Mouse (Mus musculus) midbrain, embryonic 14.5 days (tissue): ENCODE measurements around the gene Lrp6. TPM values are rescaled to one million over a fixed set of nuclear protein-coding genes. Genes with fewer than 3 reads are reported as not detected.

Source experiments
- ATAC-seq: fragments of 200-750 bp; cut with Nextera tagmentation; 2 replicates; pipeline ENCODE4 v1.8.0; 2017; ENCODE audit warnings: moderate number of reproducible peaks, moderate library complexity; ENCODE audit not compliant: low FRiP score, low TSS enrichment
- DNase-seq: peaks from one replicate; pipeline ENCODE4 v3.0.0-alpha.2; 2015
- H3K27ac ChIP-seq: fragments of 300-500 bp; sonication (generic); replicated peaks from 2 replicates; pipeline ENCODE4 v1.5.1; 2014; ENCODE audit warnings: mild to moderate bottlenecking, low read depth, low read length, moderate library complexity
- H3K27me3 ChIP-seq: fragments of 300-500 bp; sonication (generic); 2 replicates; pipeline ENCODE4 v1.6.1; 2014; ENCODE audit warnings: low read length, control low read depth, mixed read lengths; ENCODE audit not compliant: control insufficient read depth, insufficient read depth
- H3K36me3 ChIP-seq: fragments of 300-500 bp; sonication (generic); 2 replicates; pipeline ENCODE4 v1.6.1; 2014; ENCODE audit warnings: low read length, control low read depth; ENCODE audit not compliant: control insufficient read depth, insufficient read depth
- H3K4me1 ChIP-seq: fragments of 300-500 bp; sonication (generic); 2 replicates; pipeline ENCODE4 v1.6.1; 2014; ENCODE audit warnings: mild to moderate bottlenecking, antibody characterized with exemption, low read length, control low read depth; ENCODE audit not compliant: control insufficient read depth, insufficient read depth
- H3K4me2 ChIP-seq: fragments of 300-500 bp; sonication (generic); 2 replicates; pipeline ENCODE4 v1.6.1; 2014; ENCODE audit warnings: mild to moderate bottlenecking, low read length, moderate library complexity
- H3K4me3 ChIP-seq: fragments of 300-500 bp; sonication (generic); replicated peaks from 2 replicates; pipeline ENCODE4 v1.5.1; 2014; ENCODE audit warnings: low read depth, low read length
- H3K9ac ChIP-seq: fragments of 300-500 bp; sonication (generic); replicated peaks from 2 replicates; pipeline ENCODE4 v1.6.1; 2014; ENCODE audit warnings: mild to moderate bottlenecking, low read length, moderate library complexity
- H3K9me3 ChIP-seq: fragments of 300-500 bp; sonication (generic); 2 replicates; pipeline ENCODE4 v1.6.1; 2016; ENCODE audit warnings: low read length, control low read depth, mixed read lengths; ENCODE audit not compliant: control insufficient read depth
- WGBS: fragments of 180-500 bp; shearing (Covaris S2); extraction: QIAGEN DNeasy Blood & Tissue Kit; methylation state at CpG from one replicate; pipeline ENCODE4 v1.1.7; 2014; 5-methylcytosine and 5-hydroxymethylcytosine counted together
- polyA plus RNA-seq: library from polyadenylated mRNA; unstranded; fragments of >200 nt; fragmentation: Nextera tagmentation; extraction: Ambion mirVana; gene quantifications from 2 replicates; pipeline ENCODE4 v1.2.1, GENCODE M21; 2014

Gene Lrp6
- polyA plus RNA-seq, 1 experiment from 2014 or later: 26.8 TPM

- Histone ChIP-seq H3K4me1 (no peaks in the 10 kb centered on the region), H3K9me3 (no peaks in the 10 kb centered on the region), H3K4me3 (no peak overlapping the region), H3K4me2 (no peak overlapping the region), H3K27ac (no peak overlapping the region), H3K9ac (no peak overlapping the region), H3K27me3 (no peaks in the 10 kb centered on the region), H3K36me3 (no peaks in the 10 kb centered on the region)
- DNase-seq (no peak), ATAC-seq (no peak)
- WGBS: 97% methylated on average over 2 of the region's 2 CpGs
These were observed 17.9 kb upstream of the Lrp6 start for GRCm38 (mm10) chr6:134584616-134585015.

DNA sequence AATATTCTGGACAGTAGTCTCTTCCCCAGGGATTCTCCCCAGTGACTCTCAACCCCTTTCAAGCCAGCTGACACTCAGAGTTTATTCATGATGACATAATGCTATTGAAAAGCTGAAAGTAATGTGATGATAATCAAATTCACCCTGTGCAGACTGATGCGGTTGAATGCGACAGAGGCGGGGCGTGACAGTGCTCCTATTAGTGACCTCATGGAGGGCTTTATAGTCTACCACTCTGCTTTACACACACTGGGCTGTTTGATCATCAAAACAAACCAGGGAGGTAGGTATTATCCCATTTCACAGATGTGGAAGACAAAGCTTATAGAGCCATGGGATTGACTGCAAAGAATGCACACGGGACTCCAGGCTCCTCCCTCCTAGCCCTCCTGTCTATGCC, 15.3 kb upstream of the Lrp6 start:
- H3K4me3 ChIP-seq: no peak overlapping the region
- no peak overlapping the region for H3K27ac ChIP-seq
- H3K36me3 ChIP-seq: no peaks in the 10 kb centered on the region
- H3K9me3 ChIP-seq: no peaks in the 10 kb centered on the region
- ATAC-seq (peak; percentile 74; the same call in 1 of the 2 replicates), DNase-seq (peak; percentile 14)
- H3K4me2 ChIP-seq: no peak overlapping the region
- no peaks in the 10 kb centered on the region for H3K4me1 ChIP-seq
- no peaks in the 10 kb centered on the region for H3K27me3 ChIP-seq
- H3K9ac ChIP-seq: no peak overlapping the region
- 5% methylated on average over 5 of the region's 5 CpGs for WGBS

GRCm38 (mm10) chr6:134579506-134579905, 12.7 kb upstream of the Lrp6 start:
- Histone ChIP-seq H3K27ac (no peak overlapping the region), H3K36me3 (no peaks in the 10 kb centered on the region), H3K27me3 (no peaks in the 10 kb centered on the region), H3K9ac (no peak overlapping the region), H3K4me1 (no peaks in the 10 kb centered on the region), H3K4me2 (no peak overlapping the region), H3K9me3 (no peaks in the 10 kb centered on the region), H3K4me3 (no peak overlapping the region)
- DNase-seq: no peak
- ATAC-seq: no peak
- WGBS: 92% methylated on average over 4 of the region's 4 CpGs

- no peak overlapping the region for H3K9ac ChIP-seq
- H3K27ac ChIP-seq: no peak overlapping the region
- H3K9me3 ChIP-seq: no peaks in the 10 kb centered on the region
- ATAC-seq (no peak), DNase-seq (no peak)
- H3K27me3 ChIP-seq: no peaks in the 10 kb centered on the region
- no peak overlapping the region for H3K4me2 ChIP-seq
- WGBS: 63% methylated on average over 6 of the region's 6 CpGs
- H3K36me3 ChIP-seq: no peaks in the 10 kb centered on the region
- H3K4me3 ChIP-seq: no peak overlapping the region
- H3K4me1 ChIP-seq: no peaks in the 10 kb centered on the region
These were observed 11.3 kb upstream of the Lrp6 start for GRCm38 (mm10) chr6:134578039-134578438.

- H3K27me3 ChIP-seq: 0 out of 2 replicates have a peak, but pooled peaks cover 3% of the 10 kb centered on the region
- no peak overlapping the region for H3K4me2 ChIP-seq
- no peak overlapping the region for H3K4me3 ChIP-seq
- no peak overlapping the region for H3K9ac ChIP-seq
- no peaks in the 10 kb centered on the region for H3K9me3 ChIP-seq
- 82% methylated on average over 3 of the region's 3 CpGs for WGBS
- H3K4me1 ChIP-seq: no peaks in the 10 kb centered on the region
- DNase-seq (no peak), ATAC-seq (no peak)
- H3K36me3 ChIP-seq: no peaks in the 10 kb centered on the region
- no peak overlapping the region for H3K27ac ChIP-seq
These were observed 8.6 kb upstream of the Lrp6 start for GRCm38 (mm10) chr6:134575288-134575741.

DNA sequence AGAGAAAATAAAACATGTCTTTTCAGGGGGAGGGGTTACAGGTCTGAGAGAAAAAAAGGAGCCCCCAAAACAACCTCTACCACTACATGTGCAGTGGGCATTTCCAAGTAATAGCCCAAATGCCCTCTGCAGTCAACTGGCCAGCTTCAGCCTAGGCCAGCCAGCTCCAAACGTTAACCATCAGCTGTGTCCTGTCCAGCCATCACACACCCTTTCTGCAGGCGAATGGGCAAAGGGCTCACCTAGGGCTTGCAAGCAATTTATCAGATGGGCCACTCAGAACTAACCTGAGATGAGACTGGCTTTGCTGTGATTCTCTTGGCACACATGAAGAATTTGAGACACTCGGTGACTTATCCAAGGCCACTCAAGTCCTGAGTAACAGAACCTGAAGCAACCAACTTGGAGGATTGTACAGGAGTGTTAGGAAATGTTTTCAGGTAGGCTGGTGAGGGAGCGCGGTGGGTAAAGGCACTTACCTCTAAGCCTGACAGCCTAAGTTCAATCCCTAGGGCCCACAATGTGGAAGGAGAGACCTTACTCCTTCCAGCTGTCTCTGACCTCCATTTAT, 1.3 kb upstream of the Lrp6 start:
- Histone ChIP-seq H3K27ac (no peak overlapping the region), H3K36me3 (no peaks in the 10 kb centered on the region), H3K4me1 (peaks cover 18% of the 10 kb centered on the region), H3K9ac (no peak overlapping the region), H3K9me3 (no peaks in the 10 kb centered on the region), H3K27me3 (0 out of 2 replicates have a peak, but pooled peaks cover 3% of the 10 kb centered on the region), H3K4me2 (no peak overlapping the region), H3K4me3 (no peak overlapping the region)
- ATAC-seq (no peak), DNase-seq (no peak)
- 72% methylated on average over 5 of the region's 5 CpGs for WGBS

GRCm38 (mm10) chr6:134566248-134566817, 432 bp downstream of the Lrp6 start:
- Histone ChIP-seq H3K36me3 (no peaks in the 10 kb centered on the region), H3K9me3 (no peaks in the 10 kb centered on the region), H3K9ac (peak overlapping the region; percentile 98), H3K27ac (peak overlapping the region; percentile 100), H3K27me3 (no peaks in the 10 kb centered on the region), H3K4me2 (peak overlapping the region; percentile 82), H3K4me3 (peak overlapping the region; percentile 85), H3K4me1 (peaks cover 18% of the 10 kb centered on the region)
- peak; percentile 62 for ATAC-seq
- under 1% methylated on average over 55 of the region's 64 CpGs for WGBS
- DNase-seq: no peak

GRCm38 (mm10) chr6:134565606-134566247, 1.0 kb downstream of the Lrp6 start:
- Histone ChIP-seq H3K36me3 (no peaks in the 10 kb centered on the region), H3K4me3 (peak overlapping the region; percentile 85), H3K27me3 (no peaks in the 10 kb centered on the region), H3K27ac (peak overlapping the region; percentile 100), H3K9ac (peak overlapping the region; percentile 98), H3K4me2 (peak overlapping the region; percentile 82), H3K9me3 (no peaks in the 10 kb centered on the region), H3K4me1 (peaks cover 18% of the 10 kb centered on the region)
- DNase-seq (peak; percentile 47), ATAC-seq (no peak)
- 2% methylated on average over 19 of the region's 19 CpGs for WGBS

DNA sequence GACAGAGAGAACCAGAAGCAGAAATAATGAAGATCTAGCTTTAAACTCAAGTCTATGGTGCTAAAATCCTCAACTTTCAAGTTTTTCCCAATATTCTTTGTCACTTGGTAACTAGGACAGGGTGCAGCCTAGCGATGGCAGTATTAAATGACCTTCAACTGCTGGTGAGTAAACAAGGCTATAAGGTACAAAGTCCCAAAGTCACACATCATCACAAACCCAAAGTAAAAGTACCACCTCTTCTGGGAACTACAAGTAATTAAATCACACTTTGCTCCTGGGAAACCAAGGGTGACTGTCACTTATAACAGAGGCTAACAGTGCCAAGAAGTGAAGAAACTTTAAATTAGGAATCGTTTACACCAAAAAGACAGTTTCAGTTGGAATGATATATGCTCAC, 2.2 kb downstream of the Lrp6 start:
- 76% methylated on average over 2 of the region's 2 CpGs for WGBS
- Histone ChIP-seq H3K36me3 (no peaks in the 10 kb centered on the region), H3K9me3 (no peaks in the 10 kb centered on the region), H3K4me3 (peak overlapping the region; percentile 85; the same call in 1 of the 2 replicates), H3K4me2 (peak overlapping the region; percentile 82), H3K27me3 (no peaks in the 10 kb centered on the region), H3K27ac (no peak overlapping the region), H3K4me1 (peaks cover 18% of the 10 kb centered on the region), H3K9ac (no peak overlapping the region)
- DNase-seq: no peak
- no peak for ATAC-seq
